18 mouse cellular contexts compared by ENCODE assay signal in the genomic region with DNA sequence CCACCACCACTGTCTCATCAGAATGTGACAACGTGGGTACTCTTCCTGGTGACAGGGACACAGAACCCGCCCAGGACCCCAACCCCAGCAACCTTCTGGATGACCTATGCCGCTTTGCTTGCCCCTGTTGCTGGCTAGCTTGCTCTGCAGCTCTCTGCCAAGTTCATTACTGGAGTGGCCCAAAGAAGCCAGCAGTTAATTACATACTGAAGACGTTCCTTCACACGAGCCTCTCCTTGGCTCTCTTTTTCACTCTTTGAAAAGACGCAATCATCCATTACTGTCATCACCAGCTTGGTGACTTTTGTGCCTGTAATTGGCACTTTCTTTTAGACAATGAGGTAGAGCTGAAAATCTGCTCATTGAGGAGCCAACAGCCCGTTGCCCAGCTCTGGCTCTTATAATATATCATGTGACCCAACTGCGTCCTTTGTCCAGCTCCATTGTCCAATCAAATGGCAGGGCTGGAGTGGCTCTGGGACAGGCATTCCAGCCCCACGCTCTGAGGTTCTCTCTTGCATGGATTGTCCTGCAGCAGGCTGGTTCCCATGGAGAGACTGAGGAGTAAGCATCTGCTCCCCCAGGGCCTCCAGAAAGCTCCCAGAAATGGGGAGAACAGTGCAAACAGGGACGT.
DNase-seq lines count a peak whose midpoint lies in the region; ATAC-seq lines count a peak whose summit lies in the region.
"Had no signal": no experiment of that assay in that cellular context is flagged by ENCODE, and none has a peak within 500 bp of the region (broad histone marks: within the 10 kb centered on the region; RNA-seq: fewer than 3 reads in every experiment).

No protein-coding gene starts in this region.

- DNase-seq in forebrain, embryonic 10.5 days (ENCODE audit: extremely low spot score, low spot score) = no peak
- DNase-seq in right cerebral cortex, adult 18-20 months = peak; percentile 13
- no peak for DNase-seq in right cerebral cortex, postnatal 14 days
- DNase-seq in hindbrain, embryonic 11.5 days (ENCODE audit: low spot score) = peak; percentile 44
- DNase-seq in gastrocnemius, adult 8-10 months (ENCODE audit: low spot score in 2 of 2) = no peak
- no peak for DNase-seq in liver, embryonic 11.5 days (ENCODE audit: low spot score)
- DNase-seq: adrenal gland, postnatal 14 days; B cell, adult 2 months; heart, postnatal 36 days; kidney, adult 8-10 months; lung, adult 18-20 months; right cerebral cortex, postnatal 25 days; thymus, postnatal 36 days had no signal

- H3K27ac ChIP-seq in forebrain, embryonic 10.5 days = peak overlapping the region; percentile 40; the same call in 1 of the 2 replicates
- H3K27ac ChIP-seq in forebrain, embryonic 12.5 days = no peak overlapping the region
- H3K27ac ChIP-seq in hindbrain, embryonic 11.5 days (ENCODE audit: low read depth, low read length) = no peak overlapping the region
- H3K27ac ChIP-seq in neural tube, embryonic 15.5 days (replicated peaks) = no peak overlapping the region
- no peak overlapping the region for H3K27ac ChIP-seq in liver, embryonic 11.5 days (ENCODE audit: low read depth, low read length)
- H3K27ac ChIP-seq: embryonic facial prominence, embryonic 13.5 days; limb, embryonic 12.5 days had no signal

- no peak for ATAC-seq in forebrain, embryonic 12.5 days (ENCODE audit: low FRiP score)
- peak; percentile 86 for ATAC-seq in hindbrain, embryonic 11.5 days (ENCODE audit: low FRiP score)
- ATAC-seq in neural tube, embryonic 15.5 days (ENCODE audit: low FRiP score) = peak; percentile 80
- no peak for ATAC-seq in liver, embryonic 11.5 days (replicated peaks; ENCODE audit: low FRiP score)

- peaks cover 11% of the 10 kb centered on the region for H3K4me1 ChIP-seq in forebrain, embryonic 10.5 days
- H3K4me1 ChIP-seq in forebrain, embryonic 12.5 days = peaks cover 5% of the 10 kb centered on the region; the same call in 1 of the 2 replicates
- H3K4me1 ChIP-seq in hindbrain, embryonic 11.5 days (replicated peaks; ENCODE audit: control insufficient read depth, insufficient read depth, low read length) = no peaks in the 10 kb centered on the region
- peaks cover 10% of the 10 kb centered on the region for H3K4me1 ChIP-seq in neural tube, embryonic 15.5 days
- H3K4me1 ChIP-seq in liver, embryonic 11.5 days (replicated peaks; ENCODE audit: control insufficient read depth, insufficient read depth, low read length) = no peaks in the 10 kb centered on the region
- H3K4me1 ChIP-seq: embryonic facial prominence, embryonic 13.5 days; limb, embryonic 12.5 days had no signal

- no peak overlapping the region for H3K9ac ChIP-seq in forebrain, embryonic 12.5 days
- H3K9ac ChIP-seq in hindbrain, embryonic 11.5 days (ENCODE audit: low read depth, low read length) = no peak overlapping the region
- no peak overlapping the region for H3K9ac ChIP-seq in neural tube, embryonic 15.5 days (replicated peaks)
- H3K9ac ChIP-seq in liver, embryonic 11.5 days (ENCODE audit: low read depth, low read length) = no peak overlapping the region
- H3K9ac ChIP-seq: embryonic facial prominence, embryonic 13.5 days; limb, embryonic 12.5 days had no signal

- 69% methylated on average over 10 of the region's 10 CpGs for WGBS in forebrain, embryonic 10.5 days
- WGBS in forebrain, embryonic 12.5 days = 49% methylated on average over 10 of the region's 10 CpGs
- WGBS in hindbrain, embryonic 11.5 days = 50% methylated on average over 10 of the region's 10 CpGs
- WGBS in neural tube, embryonic 15.5 days = 32% methylated on average over 10 of the region's 10 CpGs
- 77% methylated on average over 10 of the region's 10 CpGs for WGBS in liver, embryonic 11.5 days

- H3K36me3 ChIP-seq in forebrain, embryonic 10.5 days (replicated peaks) = no peaks in the 10 kb centered on the region
- H3K36me3 ChIP-seq in forebrain, embryonic 12.5 days (replicated peaks) = no peaks in the 10 kb centered on the region
- no peaks in the 10 kb centered on the region for H3K36me3 ChIP-seq in hindbrain, embryonic 11.5 days (ENCODE audit: control insufficient read depth, insufficient read depth, low read length)
- no peaks in the 10 kb centered on the region for H3K36me3 ChIP-seq in neural tube, embryonic 15.5 days
- no peaks in the 10 kb centered on the region for H3K36me3 ChIP-seq in liver, embryonic 11.5 days (ENCODE audit: control insufficient read depth, insufficient read depth, low read length)
- H3K36me3 ChIP-seq: embryonic facial prominence, embryonic 13.5 days; limb, embryonic 12.5 days had no signal

- H3K9me3 ChIP-seq in forebrain, embryonic 10.5 days = no peaks in the 10 kb centered on the region
- no peaks in the 10 kb centered on the region for H3K9me3 ChIP-seq in forebrain, embryonic 12.5 days
- no peaks in the 10 kb centered on the region for H3K9me3 ChIP-seq in hindbrain, embryonic 11.5 days (ENCODE audit: control insufficient read depth, low read length)
- H3K9me3 ChIP-seq in neural tube, embryonic 15.5 days (replicated peaks) = no peaks in the 10 kb centered on the region
- H3K9me3 ChIP-seq in liver, embryonic 11.5 days (ENCODE audit: control insufficient read depth, low read length) = no peaks in the 10 kb centered on the region
- H3K9me3 ChIP-seq: embryonic facial prominence, embryonic 13.5 days; limb, embryonic 12.5 days had no signal

- H3K27me3 ChIP-seq in forebrain, embryonic 10.5 days (ENCODE audit: poor library complexity, severe bottlenecking) = no peaks in the 10 kb centered on the region
- no peaks in the 10 kb centered on the region for H3K27me3 ChIP-seq in forebrain, embryonic 12.5 days
- H3K27me3 ChIP-seq in hindbrain, embryonic 11.5 days (ENCODE audit: control insufficient read depth, insufficient read depth, low read length) = no peaks in the 10 kb centered on the region
- H3K27me3 ChIP-seq in neural tube, embryonic 15.5 days (replicated peaks) = 0 out of 2 replicates have a peak, but pooled peaks cover 3% of the 10 kb centered on the region
- H3K27me3 ChIP-seq in liver, embryonic 11.5 days (replicated peaks; ENCODE audit: control insufficient read depth, insufficient read depth, low read length) = no peaks in the 10 kb centered on the region
- H3K27me3 ChIP-seq: embryonic facial prominence, embryonic 13.5 days; limb, embryonic 12.5 days had no signal

- no peak overlapping the region for H3K4me2 ChIP-seq in forebrain, embryonic 12.5 days
- no peak overlapping the region for H3K4me2 ChIP-seq in hindbrain, embryonic 11.5 days (replicated peaks; ENCODE audit: low read depth, low read length)
- H3K4me2 ChIP-seq in neural tube, embryonic 15.5 days = no peak overlapping the region
- H3K4me2 ChIP-seq in liver, embryonic 11.5 days = no peak overlapping the region
- H3K4me2 ChIP-seq: embryonic facial prominence, embryonic 13.5 days; limb, embryonic 12.5 days had no signal

- H3K4me3 ChIP-seq in forebrain, embryonic 10.5 days = no peak overlapping the region
- H3K4me3 ChIP-seq in forebrain, embryonic 12.5 days (replicated peaks) = no peak overlapping the region
- H3K4me3 ChIP-seq in hindbrain, embryonic 11.5 days (ENCODE audit: low read depth, low read length) = no peak overlapping the region
- H3K4me3 ChIP-seq in neural tube, embryonic 15.5 days (replicated peaks) = no peak overlapping the region
- no peak overlapping the region for H3K4me3 ChIP-seq in liver, embryonic 11.5 days (ENCODE audit: low read depth, low read length)
- H3K4me3 ChIP-seq: embryonic facial prominence, embryonic 13.5 days; limb, embryonic 12.5 days; myocyte had no signal

Comparison
In these comparisons a context has a peak if more than half of its experiments do, and no peak if none do; other contexts are left out.
1. DNase-seq: peak in right cerebral cortex, adult 18-20 months (single experiment) and hindbrain, embryonic 11.5 days (single experiment); none in forebrain, embryonic 10.5 days (single experiment), right cerebral cortex, postnatal 14 days (single experiment), gastrocnemius, adult 8-10 months (0 of 2) and liver, embryonic 11.5 days (single experiment).
2. ATAC-seq: peak in hindbrain, embryonic 11.5 days (single experiment) and neural tube, embryonic 15.5 days (single experiment); none in forebrain, embryonic 12.5 days (single experiment) and liver, embryonic 11.5 days (single experiment).